Mouse (Mus musculus): Measurements from ENCODE around the gene Rtkn. TPM values are rescaled to one million over a fixed set of nuclear protein-coding genes. Genes with fewer than 3 reads are reported as not detected.

The Rtkn gene
- total RNA-seq, 2 experiments from 2014 or later = 5.1 to 14.0 TPM

GRCm38 (mm10) chr6:83171063-83171462, 35.8 kb downstream of the Rtkn start:
- no peak for DNase-seq

DNA sequence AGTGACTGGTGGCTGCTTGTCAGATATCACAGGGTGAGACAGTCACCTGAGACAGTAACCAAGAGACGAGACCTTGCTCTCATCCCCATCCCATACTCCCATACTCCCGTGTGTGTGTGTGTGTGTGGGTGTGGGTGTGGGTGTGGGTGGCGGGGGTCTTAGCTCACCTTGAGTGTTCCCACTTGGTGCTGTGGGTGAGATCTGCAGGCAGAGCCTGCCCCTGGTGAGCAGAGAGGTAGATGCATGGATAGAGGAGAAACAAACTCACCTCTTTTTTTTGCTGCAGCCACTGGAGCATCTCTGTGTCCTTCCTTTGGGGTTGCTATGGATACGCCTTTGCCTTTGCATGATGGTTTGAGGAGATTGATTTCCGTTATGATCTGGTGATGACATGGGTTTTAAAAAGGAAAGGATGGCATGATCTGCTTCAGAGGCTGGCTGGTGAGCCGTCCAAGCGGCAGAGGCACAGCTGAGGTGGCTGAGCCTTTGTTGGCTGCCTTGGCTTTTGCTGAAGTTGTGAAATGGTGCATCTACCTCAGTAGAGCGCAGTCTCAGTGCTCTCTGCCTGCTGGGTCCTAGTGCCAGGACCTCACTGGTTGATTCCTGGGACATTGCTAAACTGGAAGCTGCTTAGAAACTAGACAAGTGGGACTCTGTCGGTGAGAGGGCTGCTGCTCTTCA, 37.1 kb downstream of the Rtkn start:
- no peak for DNase-seq

DNA sequence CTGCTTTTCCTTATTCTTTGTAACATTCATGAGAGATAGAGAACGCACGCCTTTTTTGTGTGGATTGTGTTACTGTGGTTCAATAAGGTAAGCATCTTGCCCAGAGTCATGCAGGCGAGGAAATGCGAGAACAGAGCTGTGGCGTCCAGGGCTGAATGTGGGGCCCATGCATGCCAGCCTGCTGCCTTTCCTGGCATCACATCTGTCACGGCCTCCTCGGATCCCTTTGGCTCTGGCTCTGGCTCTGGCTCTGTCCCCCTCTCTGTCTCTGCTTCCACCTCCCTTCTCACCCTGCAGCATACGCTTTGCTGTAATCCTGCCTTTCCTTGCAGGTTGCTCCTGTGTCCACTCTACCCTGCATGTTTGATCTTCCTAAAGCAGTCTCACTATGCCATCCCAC, 40.7 kb downstream of the Rtkn start:
- DNase-seq = no peak

GRCm38 (mm10) chr6:83179390-83180117, 44.3 kb downstream of the Rtkn start:
- peak; percentile 72 to 77 for DNase-seq

DNA sequence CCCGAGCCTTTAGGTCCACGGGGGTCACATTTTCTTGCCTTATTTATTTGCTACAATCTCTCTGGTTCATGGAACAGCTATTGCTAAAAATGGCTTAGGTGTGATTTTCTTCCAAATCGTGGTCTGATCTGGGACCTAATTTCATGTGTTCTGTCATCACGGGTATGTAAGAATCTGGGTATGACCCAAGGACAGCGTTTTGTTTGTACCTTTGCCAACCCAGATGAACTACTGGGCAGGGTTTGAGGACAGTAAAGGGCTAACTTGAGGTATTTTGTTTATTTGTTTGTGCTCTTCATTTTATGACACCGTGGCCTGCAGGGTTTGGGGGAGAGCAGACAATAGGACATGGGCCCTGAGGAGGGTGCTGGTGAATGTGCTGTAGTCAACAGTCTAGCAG, 45.3 kb downstream of the Rtkn start:
- peak in 1 of 2 experiments; percentile 33 for DNase-seq

DNA sequence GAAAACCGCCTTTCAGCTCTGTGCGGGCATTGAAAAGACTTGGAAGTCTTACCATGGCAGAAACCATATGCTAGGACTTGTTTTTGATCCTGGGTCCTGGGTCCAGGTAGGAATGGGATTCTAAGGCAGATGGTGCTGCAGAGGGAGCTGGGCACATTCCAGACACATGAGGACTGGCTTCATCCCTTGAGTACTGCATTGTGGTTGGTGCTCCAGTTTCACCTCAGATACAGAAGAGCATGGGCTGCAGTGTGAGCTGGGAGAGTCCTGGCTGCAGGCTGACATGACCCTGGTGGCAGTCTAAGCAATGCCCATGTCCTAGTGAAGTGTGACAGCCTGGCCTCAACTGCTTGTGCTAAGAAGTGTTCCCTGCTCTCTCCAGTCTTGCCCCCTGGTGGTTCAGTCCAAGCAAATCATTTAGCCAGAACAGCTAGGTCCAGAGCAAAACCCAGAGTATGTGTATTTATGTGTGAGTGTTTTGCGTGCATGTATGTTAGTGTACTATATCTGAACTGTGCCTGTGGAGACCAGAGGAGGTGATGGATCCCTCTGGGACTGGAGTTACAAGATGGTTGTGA, 49.7 kb downstream of the Rtkn start:
- DNase-seq = no peak

GRCm38 (mm10) chr6:83185895-83186861, 50.9 kb downstream of the Rtkn start:
- DNase-seq = peak; percentile 62 to 71

GRCm38 (mm10) chr6:83186946-83187345, 51.7 kb downstream of the Rtkn start:
- DNase-seq = no peak

- DNase-seq = no peak
These were observed 58.3 kb downstream of the Rtkn start for GRCm38 (mm10) chr6:83193571-83193970.

DNA sequence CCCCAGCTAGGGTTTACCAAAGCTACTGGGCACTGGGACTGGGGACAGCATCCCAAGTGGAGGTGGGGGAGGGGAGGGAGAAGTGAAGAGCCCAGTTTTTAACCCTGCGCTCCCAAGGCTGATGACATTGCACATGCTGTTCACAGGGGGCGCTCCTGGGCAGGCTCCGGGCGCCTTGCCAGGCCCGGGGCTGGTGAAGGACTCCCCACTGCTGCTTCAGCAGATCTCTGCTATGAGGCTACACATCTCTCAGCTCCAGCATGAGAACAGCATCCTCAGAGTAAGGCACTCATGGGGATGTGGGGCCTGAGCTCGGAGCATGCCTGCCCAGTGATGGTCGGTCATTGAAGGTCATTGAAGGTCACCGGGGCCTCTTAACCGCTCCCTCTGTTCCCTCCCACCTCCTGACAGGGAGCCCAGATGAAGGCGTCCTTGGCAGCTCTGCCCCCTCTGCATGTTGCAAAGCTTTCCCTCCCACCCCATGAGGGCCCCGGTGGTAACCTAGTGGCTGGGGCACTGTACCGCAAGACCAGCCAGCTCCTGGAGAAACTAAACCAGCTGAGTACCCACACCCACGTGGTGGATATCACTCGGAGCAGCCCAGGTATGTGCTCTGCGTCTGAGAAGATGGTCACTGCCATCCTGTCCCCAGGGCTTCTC, 62.2 kb downstream of the Rtkn start:
- DNase-seq = peak; percentile 82 to 85

Small RNA genes lying within 50 kb of the gene (microRNA-seq; reads per million reads assigned to microRNA genes)
- not detected for gene Mir3470a

Other genes with a start within 250 kb of the Rtkn start
- gene Sema4f, start 195.7 kb upstream of the Rtkn start, total RNA-seq (2021) = under 1 TPM; 0.66 to 0.69 TPM
- gene M1ap, start 188.6 kb upstream of the Rtkn start, total RNA-seq (2021) = under 1 TPM in 1 of 2 experiments, not detected in 1; 0.13 TPM
- 10 to 100 TPM in 1 of 2 experiments, 1 to 10 TPM in 1; 9.9 to 13.8 TPM for gene Dok1, start 102.0 kb upstream of the Rtkn start, total RNA-seq (2021)
- gene Loxl3, start 101.3 kb upstream of the Rtkn start, total RNA-seq (2021) = 1 to 10 TPM; 3.3 to 3.5 TPM
- 100 to 1,000 TPM; 173 to 185 TPM for gene Aup1, start 80.9 kb upstream of the Rtkn start, total RNA-seq (2021)
- 10 to 100 TPM; 51.8 to 58.4 TPM for gene Htra2, start 80.2 kb upstream of the Rtkn start, total RNA-seq (2021)
- 1 to 10 TPM; 2.0 to 2.9 TPM for gene Dqx1, start 77.6 kb upstream of the Rtkn start, total RNA-seq (2021)
- 1 to 10 TPM; 7.5 to 8.9 TPM for gene Tlx2, start 65.2 kb upstream of the Rtkn start, total RNA-seq (2021)
- 10 to 100 TPM; 30.9 to 38.9 TPM for gene Pcgf1, start 57.6 kb upstream of the Rtkn start, total RNA-seq (2021)
- gene Lbx2, start 49.1 kb upstream of the Rtkn start, total RNA-seq (2021) = 10 to 100 TPM in 1 of 2 experiments, 1 to 10 TPM in 1; 7.9 to 15.5 TPM
- 1 to 10 TPM; 3.6 to 4.1 TPM for gene Ccdc142, start 33.9 kb upstream of the Rtkn start, total RNA-seq (2021)
- 1 to 10 TPM; 5.2 to 5.9 TPM for gene Gm42688, start 33.8 kb upstream of the Rtkn start, total RNA-seq (2021)
- 100 to 1,000 TPM; 103 to 109 TPM for gene Mrpl53, start 26.4 kb upstream of the Rtkn start, total RNA-seq (2021)
- 10 to 100 TPM; 58.3 to 77.1 TPM for gene Mogs, start 20.0 kb upstream of the Rtkn start, total RNA-seq (2021)
- 10 to 100 TPM; 69.8 to 90.1 TPM for gene Wbp1, start 13.9 kb upstream of the Rtkn start, total RNA-seq (2021)
- 10 to 100 TPM; 22.4 to 25.2 TPM for gene Ino80b, start 10.0 kb upstream of the Rtkn start, total RNA-seq (2021)
- 1 to 10 TPM; 1.8 to 3.1 TPM for gene Wdr54, start 20.9 kb downstream of the Rtkn start, total RNA-seq (2021)
- under 1 TPM; 0.43 to 0.66 TPM for gene 1700003E16Rik, start 20.9 kb downstream of the Rtkn start, total RNA-seq (2021)
- gene Dctn1, start 30.5 kb downstream of the Rtkn start, total RNA-seq (2021) = 100 to 1,000 TPM; 127 to 132 TPM
- under 1 TPM; 0.07 to 0.17 TPM for gene Slc4a5, start 84.4 kb downstream of the Rtkn start, total RNA-seq (2021)
- gene Mthfd2, start 190.4 kb downstream of the Rtkn start, total RNA-seq (2021) = 10 to 100 TPM; 19.1 to 40.5 TPM
- 10 to 100 TPM; 76.4 to 78.4 TPM for gene Mob1a, start 190.6 kb downstream of the Rtkn start, total RNA-seq (2021)
- 100 to 1,000 TPM; 177 to 218 TPM for gene Bola3, start 213.7 kb downstream of the Rtkn start, total RNA-seq (2021)

Data from adrenal gland, postnatal 36 days (tissue).